Mouse (Mus musculus) spleen, postnatal 14 days (tissue): Measurements from ENCODE around the gene Eif2b3.

Experiments
- DNase-seq, 2 experiments: peaks; one replicate each; pipeline ENCODE4 v3.0.0; 2021 to 2022; ENCODE audit warnings: low spot score in 2 of 2

Eif2b3 gene

GRCm38 (mm10) chr4:117019206-117020134, at the start of gene Eif2b3:
Gene Eif2b3 (plus strand): TSS chr4:117019402.
- peak; percentile 80 to 85 for DNase-seq

- no peak for DNase-seq
Measured at GRCm38 (mm10) chr4:116976503-116976902, 42.7 kb upstream of the Eif2b3 start.

GRCm38 (mm10) chr4:116985681-116986080, 33.5 kb upstream of the Eif2b3 start:
- DNase-seq = no peak

- DNase-seq = peak; percentile 40 to 60
Measured at GRCm38 (mm10) chr4:116986400-116987121, 32.6 kb upstream of the Eif2b3 start.

- DNase-seq = no peak
Measured at GRCm38 (mm10) chr4:116987122-116987456, 32.1 kb upstream of the Eif2b3 start.

GRCm38 (mm10) chr4:116989731-116990130, 29.5 kb upstream of the Eif2b3 start:
- no peak for DNase-seq

- DNase-seq = peak; percentile 70 to 83
Measured at GRCm38 (mm10) chr4:116991366-116991765, 27.8 kb upstream of the Eif2b3 start.

GRCm38 (mm10) chr4:116993672-116994621, 25.3 kb upstream of the Eif2b3 start, which contains the start of gene Urod:
Gene Urod (minus strand): TSS chr4:116994413.
- DNase-seq = peak; percentile 94 to 95

GRCm38 (mm10) chr4:116995131-116995797, 23.9 kb upstream of the Eif2b3 start, which contains the start of gene Hectd3:
Gene Hectd3 (plus strand): TSS chr4:116995317.
- peak in 1 of 2 experiments; percentile 43 for DNase-seq

- DNase-seq = peak in 1 of 2 experiments; percentile 58
Measured at GRCm38 (mm10) chr4:116995798-116996135, 23.4 kb upstream of the Eif2b3 start.

GRCm38 (mm10) chr4:116999513-117000154, 19.6 kb upstream of the Eif2b3 start:
- no peak for DNase-seq

GRCm38 (mm10) chr4:117001957-117002356, 17.2 kb upstream of the Eif2b3 start:
- DNase-seq = no peak

GRCm38 (mm10) chr4:117002543-117003521, 16.4 kb upstream of the Eif2b3 start:
- peak in 1 of 2 experiments; percentile 36 for DNase-seq

GRCm38 (mm10) chr4:117004649-117005048, 14.6 kb upstream of the Eif2b3 start:
- DNase-seq = no peak

GRCm38 (mm10) chr4:117005611-117006400, 13.4 kb upstream of the Eif2b3 start:
- no peak for DNase-seq

GRCm38 (mm10) chr4:117007058-117007457, 12.1 kb upstream of the Eif2b3 start:
- DNase-seq = no peak

GRCm38 (mm10) chr4:117010231-117010630, 9.0 kb upstream of the Eif2b3 start:
- no peak for DNase-seq

GRCm38 (mm10) chr4:117013596-117013995, 5.6 kb upstream of the Eif2b3 start:
- DNase-seq = no peak
